Mouse (Mus musculus) MEL (cell line): Measurements from ENCODE around the gene Ube2l6. TPM values are rescaled to one million over a fixed set of nuclear protein-coding genes. Genes with fewer than 3 reads are reported as not detected.

Experiments used
- DNase-seq: peaks from one replicate; pipeline ENCODE4 v3.0.0; 2011; ENCODE audit warnings: low read depth, low spot score
- H3K27ac ChIP-seq: 2 replicates; pipeline ENCODE4 v1.5.1; 2012; ENCODE audit warnings: low read depth, mild to moderate bottlenecking, control low read depth, low read length, moderate library complexity; ENCODE audit not compliant: control insufficient read depth
- H3K27me3 ChIP-seq, 2 experiments: fragments of 150-350 bp in 1 of 2; sonication (generic) in 1 of 2; 2 replicates each; pipeline ENCODE4 v1.6.1; 2012; ENCODE audit warnings: low read length in 2 of 2, mild to moderate bottlenecking in 2 of 2, improper control_type of control experiment in 1 of 2, moderate library complexity in 1 of 2; ENCODE audit not compliant: insufficient read depth in 2 of 2, control insufficient read depth in 1 of 2
- H3K36me3 ChIP-seq, 2 experiments: 2 replicates each; pipeline ENCODE4 v1.6.1; 2012 to 2014; ENCODE audit warnings: low read length in 2 of 2, improper control_type of control experiment in 1 of 2, inconsistent platforms in 1 of 2, mild to moderate bottlenecking in 1 of 2; ENCODE audit not compliant: insufficient read depth in 2 of 2, control insufficient read depth in 1 of 2
- H3K4me1 ChIP-seq, 2 experiments: fragments of 150-350 bp in 1 of 2; sonication (generic) in 1 of 2; 2 replicates each; pipeline ENCODE4 v1.6.1; 2012; ENCODE audit warnings: low read length in 2 of 2, improper control_type of control experiment in 1 of 2, mild to moderate bottlenecking in 1 of 2; ENCODE audit not compliant: insufficient read depth in 2 of 2, control insufficient read depth in 1 of 2
- H3K4me3 ChIP-seq, 2 experiments: fragments of 150-350 bp in 1 of 2; sonication (generic) in 1 of 2; 2 replicates each; pipeline ENCODE4 v1.5.1; 2012; ENCODE audit warnings: low read depth in 2 of 2, low read length in 2 of 2, mild to moderate bottlenecking in 2 of 2, moderate library complexity in 2 of 2, control low read depth in 1 of 2, improper control_type of control experiment in 1 of 2; ENCODE audit not compliant: control insufficient read depth in 1 of 2, insufficient read depth in 1 of 2
- H3K79me2 ChIP-seq: 2 replicates; pipeline ENCODE4 v1.6.1; 2012; ENCODE audit warnings: mild to moderate bottlenecking, low read length, moderate library complexity; ENCODE audit not compliant: control insufficient read depth, poor library complexity, insufficient read depth
- H3K9ac ChIP-seq: 2 replicates; pipeline ENCODE4 v1.6.1; 2012; ENCODE audit warnings: low read depth, mild to moderate bottlenecking, control low read depth, low read length, moderate library complexity; ENCODE audit not compliant: control insufficient read depth, poor library complexity, severe bottlenecking
- H3K9me3 ChIP-seq: fragments of 150-350 bp; sonication (generic); replicated peaks from 2 replicates; pipeline ENCODE4 v1.6.1; 2012; ENCODE audit warnings: mild to moderate bottlenecking, low read length, improper control_type of control experiment, moderate library complexity; ENCODE audit not compliant: insufficient read depth
- BHLHE40 ChIP-seq: IDR thresholded peaks from 2 replicates; pipeline ENCODE4 v1.6.1; 2012; ENCODE audit warnings: low read depth, mild to moderate bottlenecking, inconsistent platforms, low read length, improper control_type of control experiment, borderline replicate concordance
- CHD1 ChIP-seq: IDR thresholded peaks from 2 replicates; pipeline ENCODE4 v1.6.1; 2012; ENCODE audit warnings: low read depth, mild to moderate bottlenecking, inconsistent platforms, low read length, improper control_type of control experiment
- CTCF ChIP-seq, 3 experiments: IDR thresholded peaks in 2 of 3; conservative IDR thresholded peaks in 1 of 3; 2 replicates each; pipeline ENCODE4 v1.5.1; 2011 to 2012; ENCODE audit warnings: low read length in 3 of 3, low read depth in 2 of 3, mild to moderate bottlenecking in 2 of 3, improper control_type of control experiment in 1 of 3, inconsistent platforms in 1 of 3, mixed read lengths in 1 of 3, moderate library complexity in 1 of 3; ENCODE audit not compliant: control insufficient read depth in 1 of 3, insufficient read depth in 1 of 3, poor library complexity in 1 of 3, severe bottlenecking in 1 of 3
- E2F4 ChIP-seq: IDR thresholded peaks from 2 replicates; pipeline ENCODE4 v1.6.1; 2011; ENCODE audit warnings: low read depth, low read length, improper control_type of control experiment, borderline replicate concordance
- EP300 ChIP-seq, 2 experiments: IDR thresholded peaks; 2 replicates each; pipeline ENCODE4 v1.6.1; 2011; ENCODE audit warnings: improper control_type of control experiment in 2 of 2, low read length in 2 of 2, low read depth in 1 of 2, mild to moderate bottlenecking in 1 of 2
- ETS1 ChIP-seq: IDR thresholded peaks from 2 replicates; pipeline ENCODE4 v1.6.1; 2012; ENCODE audit warnings: low read depth, mild to moderate bottlenecking, inconsistent platforms, low read length, improper control_type of control experiment, moderate library complexity
- GABPA ChIP-seq: IDR thresholded peaks from 2 replicates; pipeline ENCODE4 v1.6.1; 2012; ENCODE audit warnings: low read depth, mild to moderate bottlenecking, inconsistent platforms, low read length, improper control_type of control experiment, moderate library complexity
- JUND ChIP-seq: IDR thresholded peaks from 2 replicates; pipeline ENCODE4 v1.6.1; 2011; ENCODE audit warnings: low read depth, mild to moderate bottlenecking, improper control_type of control experiment, low read length
- KAT2A ChIP-seq: conservative IDR thresholded peaks from 2 replicates; pipeline ENCODE4 v1.6.1; 2012; ENCODE audit warnings: low read depth, low read length, improper control_type of control experiment, inconsistent platforms
- MAX ChIP-seq: IDR thresholded peaks from 2 replicates; pipeline ENCODE4 v1.6.1; 2011; ENCODE audit warnings: low read length, improper control_type of control experiment
- MEF2A ChIP-seq: IDR thresholded peaks from 2 replicates; pipeline ENCODE4 v1.6.1; 2014; ENCODE audit warnings: low read depth, mild to moderate bottlenecking, inconsistent platforms, low read length, improper control_type of control experiment; ENCODE audit not compliant: poor library complexity, insufficient replicate concordance, severe bottlenecking; ENCODE audit errors: extremely low read depth
- MXI1 ChIP-seq: IDR thresholded peaks from 2 replicates; pipeline ENCODE4 v1.6.1; 2011; ENCODE audit warnings: mild to moderate bottlenecking, low read depth, low read length, improper control_type of control experiment
- NRF1 ChIP-seq: IDR thresholded peaks from 2 replicates; pipeline ENCODE4 v1.6.1; 2014; ENCODE audit warnings: low read depth, mild to moderate bottlenecking, inconsistent platforms, low read length, improper control_type of control experiment, moderate library complexity; ENCODE audit not compliant: poor library complexity, insufficient read depth, severe bottlenecking
- POLR2A ChIP-seq, 2 experiments: IDR thresholded peaks; 2 replicates each; pipeline ENCODE4 v1.6.1; 2011 to 2012; ENCODE audit warnings: low read length in 2 of 2, mild to moderate bottlenecking in 2 of 2, control low read depth in 1 of 2, improper control_type of control experiment in 1 of 2, low read depth in 1 of 2, moderate library complexity in 1 of 2; ENCODE audit not compliant: control insufficient read depth in 1 of 2, insufficient read depth in 1 of 2, poor library complexity in 1 of 2
- POLR2AphosphoS2 ChIP-seq: IDR thresholded peaks from 2 replicates; pipeline ENCODE4 v1.6.1; 2011; ENCODE audit warnings: low read length, improper control_type of control experiment
- RAD21 ChIP-seq: IDR thresholded peaks from 2 replicates; pipeline ENCODE4 v1.6.1; 2011; ENCODE audit warnings: mild to moderate bottlenecking, low read depth, low read length, improper control_type of control experiment
- RCOR1 ChIP-seq: IDR thresholded peaks from 2 replicates; pipeline ENCODE4 v1.6.1; 2012; ENCODE audit warnings: low read depth, mild to moderate bottlenecking, inconsistent platforms, low read length, improper control_type of control experiment
- SIN3A ChIP-seq: IDR thresholded peaks from 2 replicates; pipeline ENCODE4 v1.6.1; 2012; ENCODE audit warnings: low read length, improper control_type of control experiment, inconsistent platforms
- TCF12 ChIP-seq: IDR thresholded peaks from 2 replicates; pipeline ENCODE4 v1.6.1; 2014; ENCODE audit warnings: low read depth, mild to moderate bottlenecking, inconsistent platforms, low read length, improper control_type of control experiment, moderate library complexity
- USF1 ChIP-seq: IDR thresholded peaks from 2 replicates; pipeline ENCODE4 v1.6.1; 2014; ENCODE audit warnings: low read depth, mild to moderate bottlenecking, inconsistent platforms, low read length, improper control_type of control experiment, moderate library complexity
- USF2 ChIP-seq, 2 experiments: IDR thresholded peaks; 2 replicates each; pipeline ENCODE4 v1.6.1; 2011 to 2012; ENCODE audit warnings: improper control_type of control experiment in 2 of 2, low read length in 2 of 2, borderline replicate concordance in 1 of 2, inconsistent platforms in 1 of 2, low read depth in 1 of 2, mild to moderate bottlenecking in 1 of 2; ENCODE audit not compliant: insufficient read depth in 1 of 2
- ZC3H11A ChIP-seq: IDR thresholded peaks from 2 replicates; pipeline ENCODE4 v1.6.1; 2012; ENCODE audit warnings: low read depth, mild to moderate bottlenecking, inconsistent platforms, low read length, improper control_type of control experiment
- ZKSCAN1 ChIP-seq: IDR thresholded peaks from 2 replicates; pipeline ENCODE4 v1.6.1; 2012; ENCODE audit warnings: low read depth, mild to moderate bottlenecking, inconsistent platforms, low read length, improper control_type of control experiment, moderate library complexity
- ZNF384 ChIP-seq: IDR thresholded peaks from 2 replicates; pipeline ENCODE4 v1.6.1; 2012; ENCODE audit warnings: low read depth, mild to moderate bottlenecking, inconsistent platforms, low read length, improper control_type of control experiment
- polyA plus RNA-seq, 2 experiments: library from polyadenylated mRNA; stranded (reverse) in 1 of 2; unstranded in 1 of 2; fragments of >175 nt in 1 of 2; fragments of >200 nt in 1 of 2; gene quantifications; 2 replicates each; pipeline versions ENCODE4 v1.2.1 to v1.2.4; 2012; ENCODE audit warnings: low replicate concordance in 2 of 2, low read depth in 1 of 2; ENCODE audit not compliant: insufficient read length in 2 of 2, insufficient read depth in 1 of 2, missing spikeins in 1 of 2
- total RNA-seq: library from RNA; depleted of rRNA; stranded (reverse); fragments of 300-350 nt; gene quantifications from 2 replicates; pipeline ENCODE4 v1.2.3, GENCODE M21; 2012

Gene Ube2l6
- total and polyA plus RNA-seq, 3 experiments: 17.5 to 37.0 TPM; not detected in 1

- no peaks in the 10 kb centered on the region for H3K36me3 ChIP-seq
- TF ChIP-seq JUND: no peak
- TF ChIP-seq ZNF384: no peak
- no peak for TF ChIP-seq KAT2A
- TF ChIP-seq MAX: no peak
- no peak for TF ChIP-seq E2F4
- no peak for TF ChIP-seq USF1
- no peak for TF ChIP-seq POLR2AphosphoS2
- no peak for TF ChIP-seq NRF1
- no peak for TF ChIP-seq RCOR1
- TF ChIP-seq EP300 (IDR thresholded peaks at IDR 0.05; ENCODE audit: low read depth in 1 of 2, low read length in 2 of 2): no peak
- TF ChIP-seq ZC3H11A: no peak
- no peak for TF ChIP-seq ETS1
- H3K9me3 ChIP-seq: no peaks in the 10 kb centered on the region
- no peak overlapping the region for H3K27ac ChIP-seq
- H3K4me1 ChIP-seq: no peaks in the 10 kb centered on the region
- DNase-seq: no peak
- no peak overlapping the region for H3K9ac ChIP-seq
- H3K4me3 ChIP-seq: no peak overlapping the region
- H3K27me3 ChIP-seq: peaks cover 18 to 37% of the 10 kb centered on the region in 2 experiments
- H3K79me2 ChIP-seq: no peaks in the 10 kb centered on the region
These were observed 25.4 kb upstream of the Ube2l6 start for GRCm38 (mm10) chr2:84773195-84773594.

GRCm38 (mm10) chr2:84774751-84775150 lies 23.9 kb upstream of the Ube2l6 start:
- Histone ChIP-seq H3K9me3 (no peaks in the 10 kb centered on the region), H3K27ac (no peak overlapping the region), H3K4me3 (no peak overlapping the region), H3K9ac (no peak overlapping the region), H3K36me3 (no peaks in the 10 kb centered on the region), H3K4me1 (no peaks in the 10 kb centered on the region), H3K79me2 (no peaks in the 10 kb centered on the region), H3K27me3 (peaks cover 13 to 39% of the 10 kb centered on the region in 2 experiments)
- DNase-seq: no peak
- no peak for TF ChIP-seq KAT2A
- TF ChIP-seq MEF2A: no peak
- no peak for TF ChIP-seq USF2 (IDR thresholded peaks at IDR 0.05; ENCODE audit: borderline replicate concordance in 1 of 2, insufficient read depth in 1 of 2, low read depth in 1 of 2, low read length in 2 of 2)
- TF ChIP-seq ETS1: no peak
- TF ChIP-seq E2F4: no peak
- TF ChIP-seq POLR2A (IDR thresholded peaks at IDR 0.05; ENCODE audit: control insufficient read depth in 1 of 2, insufficient read depth in 1 of 2, low read depth in 1 of 2, low read length in 2 of 2, poor library complexity in 1 of 2): no peak
- no peak for TF ChIP-seq SIN3A
- no peak for TF ChIP-seq MXI1
- TF ChIP-seq ZKSCAN1: no peak
- TF ChIP-seq GABPA: no peak
- TF ChIP-seq ZC3H11A: no peak
- no peak for TF ChIP-seq JUND
- TF ChIP-seq NRF1: no peak
- TF ChIP-seq TCF12: no peak
- TF ChIP-seq MAX: no peak
- TF ChIP-seq RAD21: no peak
- TF ChIP-seq CTCF (IDR thresholded peaks at IDR 0.05 in 2 of 3, conservative IDR thresholded peaks at IDR 0.05 in 1 of 3; ENCODE audit: control insufficient read depth in 1 of 3, insufficient read depth in 1 of 3, low read depth in 2 of 3, low read length in 3 of 3, poor library complexity in 1 of 3, severe bottlenecking in 1 of 3): no peak
- no peak for TF ChIP-seq CHD1
- no peak for TF ChIP-seq BHLHE40
- TF ChIP-seq EP300 (IDR thresholded peaks at IDR 0.05; ENCODE audit: low read depth in 1 of 2, low read length in 2 of 2): no peak
